Mouse (Mus musculus): ENCODE results near the gene Dck.

DNA sequence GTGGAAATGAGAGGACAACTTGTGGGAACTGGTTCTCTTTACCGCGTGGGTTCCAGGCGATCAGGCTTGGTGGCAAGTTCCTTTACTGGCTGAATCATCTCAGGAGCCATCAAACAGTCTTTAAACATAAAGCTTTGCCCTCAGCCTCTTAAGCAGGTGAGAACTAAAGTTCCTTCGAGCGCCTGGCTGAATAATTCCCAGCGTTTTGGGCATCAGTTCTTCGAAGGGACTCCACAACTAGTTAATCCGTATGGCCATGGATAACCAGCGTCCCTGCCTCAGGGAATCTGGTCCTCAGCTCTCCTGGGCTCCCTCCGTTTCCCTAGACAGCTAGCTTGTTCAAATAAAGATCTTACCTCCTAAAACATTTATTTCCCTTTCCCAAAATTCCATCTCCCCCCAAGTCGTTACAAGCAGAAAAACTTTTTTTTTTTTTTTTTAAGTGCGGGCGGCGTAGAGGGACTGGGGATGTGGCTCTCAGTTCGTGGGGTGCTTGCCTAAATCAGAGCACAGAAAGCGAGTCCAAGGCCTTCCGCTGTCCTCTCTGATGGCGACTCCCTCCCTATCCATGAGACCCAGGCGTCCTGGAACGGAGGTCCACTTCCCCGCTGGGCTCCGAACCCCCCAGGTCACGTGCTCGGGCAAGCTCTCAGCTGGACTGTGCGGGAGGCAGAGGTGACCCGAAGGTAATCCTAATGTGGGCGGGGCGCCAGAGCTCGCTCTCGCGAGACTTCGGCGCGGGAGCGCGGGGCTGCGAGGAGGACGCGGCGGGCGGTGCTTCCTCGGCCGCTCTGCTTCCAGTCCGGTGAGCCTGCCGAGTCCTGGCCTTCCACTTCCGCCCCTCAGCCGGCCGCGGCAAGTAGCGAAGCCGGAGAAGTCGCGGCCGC, 44.4 kb upstream of the Dck start, which contains the start of gene Mob1b:
- TF ChIP-seq CTCF (IDR thresholded peaks at IDR 0.05; ENCODE audit: insufficient read depth, low read depth, low read length) (no peak), POLR2A (IDR thresholded peaks at IDR 0.05; ENCODE audit: insufficient read depth, low read depth, low read length) (peak; percentile 89)
